Mouse (Mus musculus) small intestine, adult 2 months (tissue): ENCODE measurements around the gene F2.

ENCODE experiments used
- CTCF ChIP-seq: fragments of 200-500 bp; IDR thresholded peaks from 2 replicates; pipeline ENCODE4 v1.5.1; 2012; ENCODE audit warnings: low read depth, mild to moderate bottlenecking, control low read depth, inconsistent platforms, low read length, moderate library complexity, mixed read lengths; ENCODE audit not compliant: insufficient replicate concordance, insufficient read length; ENCODE audit errors: extremely low read depth
- POLR2A ChIP-seq: fragments of 200-500 bp; IDR thresholded peaks from 2 replicates; pipeline ENCODE4 v1.6.1; 2012; ENCODE audit warnings: low read depth, mild to moderate bottlenecking, control low read depth, inconsistent platforms, low read length, moderate library complexity

- TF ChIP-seq CTCF (no peak), POLR2A (no peak)
Measured at GRCm38 (mm10) chr2:91645354-91645753, 9.1 kb upstream of the F2 start.
